ENCODE assay signal across 13 mouse cellular contexts in the genomic region with DNA sequence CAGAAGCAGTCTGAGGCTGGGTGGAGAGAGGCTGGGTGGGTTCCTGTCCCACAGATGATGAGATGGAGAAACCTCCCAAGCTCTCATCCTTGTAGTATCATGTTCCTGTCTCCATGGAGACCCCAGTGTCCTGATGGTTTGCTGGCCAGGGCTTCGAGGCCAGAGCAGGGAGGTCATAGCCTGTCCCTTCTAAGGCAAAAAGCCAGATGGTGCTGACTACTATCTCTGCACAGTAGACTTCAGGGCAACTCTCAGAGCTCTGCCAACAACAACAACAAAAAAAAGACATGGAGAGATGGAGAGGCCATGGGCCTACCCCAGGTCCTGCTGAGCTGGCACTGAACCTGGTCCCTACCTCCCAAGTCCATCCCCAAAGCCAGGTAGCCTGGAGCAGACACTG.
A peak's percentile ranks its signal among the peaks of the same experiment; 100 is the strongest.
DNase-seq lines count a peak whose midpoint lies in the region; ATAC-seq and TF ChIP-seq lines count a peak whose summit lies in the region.
"Had no signal": no experiment of that assay in that cellular context is flagged by ENCODE, and none has a peak within 500 bp of the region (broad histone marks: within the 10 kb centered on the region; RNA-seq: fewer than 3 reads in every experiment).

No protein-coding gene starts in this region.

- DNase-seq in CD4-positive, CD25-positive, alpha-beta regulatory T cell, adult 2 months (ENCODE audit: low read depth, low spot score) = peak; percentile 25
- DNase-seq in kidney, postnatal 4 days = no peak
- no peak for DNase-seq in G1E (ENCODE audit: low spot score)
- no peak for DNase-seq in testis, postnatal 10 days (ENCODE audit: low spot score)
- no peak for DNase-seq in forebrain, embryonic 14.5 days (ENCODE audit: low spot score)
- DNase-seq: cerebellum, postnatal 25 days; forebrain, postnatal 0 days; lung, postnatal 14 days; right cerebral cortex, postnatal 14 days had no signal

- no peak overlapping the region for H3K9ac ChIP-seq in kidney, embryonic 15.5 days
- peak overlapping the region; percentile 47 for H3K9ac ChIP-seq in liver, embryonic 12.5 days
- no peak overlapping the region for H3K9ac ChIP-seq in forebrain, embryonic 14.5 days (ENCODE audit: low read length)
- H3K9ac ChIP-seq: forebrain, postnatal 0 days had no signal

- no peaks in the 10 kb centered on the region for H3K9me3 ChIP-seq in kidney, embryonic 15.5 days (replicated peaks)
- H3K9me3 ChIP-seq in G1E (replicated peaks) = no peaks in the 10 kb centered on the region
- no peaks in the 10 kb centered on the region for H3K9me3 ChIP-seq in liver, embryonic 12.5 days (replicated peaks)
- no peaks in the 10 kb centered on the region for H3K9me3 ChIP-seq in forebrain, embryonic 14.5 days (replicated peaks; ENCODE audit: control insufficient read depth, low read length)

- no peak for TF ChIP-seq CTCF in G1E (IDR thresholded peaks at IDR 0.05; ENCODE audit: low read depth, low read length)

- WGBS in kidney, embryonic 15.5 days = 9% methylated on average over 1 of the region's 1 CpGs
- 65% methylated on average over 1 of the region's 1 CpGs for WGBS in liver, embryonic 12.5 days (ENCODE audit: insufficient replicate concordance)
- WGBS in forebrain, embryonic 14.5 days = 62% methylated on average over 1 of the region's 1 CpGs

- no peak overlapping the region for H3K4me3 ChIP-seq in kidney, embryonic 15.5 days (replicated peaks)
- H3K4me3 ChIP-seq in G1E (ENCODE audit: low read depth, low read length) = peak overlapping the region; percentile 66; the same call in 1 of the 2 replicates
- no peak overlapping the region for H3K4me3 ChIP-seq in liver, embryonic 12.5 days
- no peak overlapping the region for H3K4me3 ChIP-seq in forebrain, embryonic 14.5 days (ENCODE audit: low read depth, low read length)

- no peak overlapping the region for H3K4me2 ChIP-seq in kidney, embryonic 15.5 days
- H3K4me2 ChIP-seq in liver, embryonic 12.5 days = peak overlapping the region; percentile 37; the same call in 1 of the 2 replicates
- H3K4me2 ChIP-seq in forebrain, embryonic 14.5 days (ENCODE audit: low read length) = no peak overlapping the region

- H3K27ac ChIP-seq in kidney, embryonic 15.5 days = 0 out of 2 replicates have a peak overlapping the region, but pooled peaks have one; percentile 0
- H3K27ac ChIP-seq in liver, embryonic 12.5 days = peak overlapping the region; percentile 83
- no peak overlapping the region for H3K27ac ChIP-seq in forebrain, embryonic 14.5 days (ENCODE audit: low read depth, low read length)

- no peak for ATAC-seq in CD4-positive, CD25-positive, alpha-beta regulatory T cell, adult 4 months
- ATAC-seq in kidney, embryonic 15.5 days (replicated peaks; ENCODE audit: low FRiP score) = no peak; the same call in 1 of the 2 replicates
- no peak for ATAC-seq in G1E (ENCODE audit: extremely low read depth, insufficient number of reproducible peaks, low FRiP score, poor library complexity, severe bottlenecking)
- ATAC-seq in liver, embryonic 12.5 days = no peak
- ATAC-seq in forebrain, embryonic 14.5 days = no peak
- ATAC-seq: forebrain, postnatal 0 days; hindbrain, embryonic 16.5 days had no signal

- H3K36me3 ChIP-seq in kidney, embryonic 15.5 days = no peaks in the 10 kb centered on the region
- H3K36me3 ChIP-seq in G1E (replicated peaks) = peaks cover 2% of the 10 kb centered on the region
- H3K36me3 ChIP-seq in liver, embryonic 12.5 days = no peaks in the 10 kb centered on the region
- no peaks in the 10 kb centered on the region for H3K36me3 ChIP-seq in forebrain, embryonic 14.5 days (ENCODE audit: control insufficient read depth, insufficient read depth, low read length)

- H3K27me3 ChIP-seq in kidney, embryonic 15.5 days = no peaks in the 10 kb centered on the region
- no peaks in the 10 kb centered on the region for H3K27me3 ChIP-seq in G1E (ENCODE audit: insufficient read depth, low read length)
- H3K27me3 ChIP-seq in liver, embryonic 12.5 days (replicated peaks) = no peaks in the 10 kb centered on the region
- H3K27me3 ChIP-seq in forebrain, embryonic 14.5 days (replicated peaks; ENCODE audit: control insufficient read depth, insufficient read depth, low read length) = no peaks in the 10 kb centered on the region

- peaks cover 22% of the 10 kb centered on the region for H3K4me1 ChIP-seq in kidney, embryonic 15.5 days
- H3K4me1 ChIP-seq in G1E (ENCODE audit: insufficient read depth, low read depth, low read length) = peaks cover 97% of the 10 kb centered on the region
- peaks cover 75% of the 10 kb centered on the region for H3K4me1 ChIP-seq in liver, embryonic 12.5 days
- no peaks in the 10 kb centered on the region for H3K4me1 ChIP-seq in forebrain, embryonic 14.5 days (ENCODE audit: control insufficient read depth, insufficient read depth, low read length)
